Mouse (Mus musculus) midbrain, embryonic 16.5 days (tissue): ENCODE results near the gene Olfr476. TPM values are rescaled to one million over a fixed set of nuclear protein-coding genes. Genes with fewer than 3 reads are reported as not detected.
"Not testable (repeated sequence)": the region's sequence is repeated elsewhere in the genome, so short reads cannot be mapped to it uniquely, and the experiment has no call there.

Experiments used
- ATAC-seq: fragments of 200-750 bp; cut with Nextera tagmentation; 2 replicates; pipeline ENCODE4 v1.8.0; 2017; ENCODE audit warnings: moderate TSS enrichment
- H3K27ac ChIP-seq: fragments of 300-500 bp; sonication (generic); 2 replicates; pipeline ENCODE4 v1.5.1; 2014; ENCODE audit warnings: mild to moderate bottlenecking, low read length, mixed read lengths
- H3K27me3 ChIP-seq: fragments of 300-500 bp; sonication (generic); 2 replicates; pipeline ENCODE4 v1.6.1; 2014; ENCODE audit warnings: low read depth, low read length, mixed read lengths; ENCODE audit not compliant: control insufficient read depth, insufficient read depth
- H3K36me3 ChIP-seq: fragments of 300-500 bp; sonication (generic); 2 replicates; pipeline ENCODE4 v1.6.1; 2014; ENCODE audit warnings: mild to moderate bottlenecking, low read length, moderate library complexity, mixed read lengths; ENCODE audit not compliant: control insufficient read depth, insufficient read depth
- H3K4me1 ChIP-seq: fragments of 300-500 bp; sonication (generic); 2 replicates; pipeline ENCODE4 v1.6.1; 2014; ENCODE audit warnings: mild to moderate bottlenecking, low read length, mixed read lengths; ENCODE audit not compliant: control insufficient read depth, insufficient read depth
- H3K4me2 ChIP-seq: fragments of 300-500 bp; sonication (generic); 2 replicates; pipeline ENCODE4 v1.6.1; 2014; ENCODE audit warnings: mild to moderate bottlenecking, low read length, mixed read lengths
- H3K4me3 ChIP-seq: fragments of 300-500 bp; sonication (generic); 2 replicates; pipeline ENCODE4 v1.5.1; 2014; ENCODE audit warnings: low read depth, mild to moderate bottlenecking, low read length, moderate library complexity, mixed read lengths
- H3K9ac ChIP-seq: fragments of 300-500 bp; sonication (generic); 2 replicates; pipeline ENCODE4 v1.6.1; 2014; ENCODE audit warnings: low read depth, low read length, mixed read lengths
- H3K9me3 ChIP-seq: fragments of 300-500 bp; sonication (generic); replicated peaks from 2 replicates; pipeline ENCODE4 v1.6.1; 2014; ENCODE audit warnings: mild to moderate bottlenecking, low read length, mixed read lengths; ENCODE audit not compliant: control insufficient read depth, poor library complexity, severe bottlenecking
- WGBS: fragments of 180-500 bp; shearing (Covaris S2); extraction: QIAGEN DNeasy Blood & Tissue Kit; methylation state at CpG from one replicate; pipeline ENCODE4 v1.1.7; 2014; 5-methylcytosine and 5-hydroxymethylcytosine counted together
- polyA plus RNA-seq: library from polyadenylated mRNA; unstranded; fragments of >200 nt; fragmentation: Nextera tagmentation; extraction: Ambion mirVana; gene quantifications from 2 replicates; pipeline ENCODE4 v1.2.1, GENCODE M21; 2015

The Olfr476 gene
- polyA plus RNA-seq, result not detected in 2 replicates

- Histone ChIP-seq H3K36me3 (no peaks in the 10 kb centered on the region), H3K4me1 (no peaks in the 10 kb centered on the region), H3K27me3 (no peaks in the 10 kb centered on the region), H3K4me3 (no peak within 1 kb of the TSS), H3K9me3 (no peaks in the 10 kb centered on the region), H3K4me2 (no peak within 1 kb of the TSS), H3K9ac (no peak within 1 kb of the TSS), H3K27ac (no peak within 1 kb of the TSS)
- ATAC-seq, result no peak
- WGBS, result 55% methylated on average over 1 of the region's 1 CpGs
These were observed at the start of gene Olfr476 for GRCm38 (mm10) chr7:107964503-107964902. Gene Olfr476 (plus strand): TSS chr7:107964803.

GRCm38 (mm10) chr7:107930146-107930545, 34.5 kb upstream of the Olfr476 start, which contains the start of gene Olfr473:
Gene Olfr473 (plus strand): TSS chr7:107930446.
- ATAC-seq, result no peak
- WGBS, result 95% methylated on average over 1 of the region's 1 CpGs
- Histone ChIP-seq H3K27me3 (no peaks in the 10 kb centered on the region), H3K9me3 (no peaks in the 10 kb centered on the region), H3K36me3 (no peaks in the 10 kb centered on the region), H3K4me3 (no peak within 1 kb of the TSS), H3K27ac (no peak within 1 kb of the TSS), H3K4me2 (no peak within 1 kb of the TSS), H3K9ac (no peak within 1 kb of the TSS), H3K4me1 (no peaks in the 10 kb centered on the region)

GRCm38 (mm10) chr7:107952539-107952938, 12.1 kb upstream of the Olfr476 start:
- H3K27me3 ChIP-seq, H3K36me3 ChIP-seq, H3K9ac ChIP-seq, H3K27ac ChIP-seq, H3K4me3 ChIP-seq, H3K4me2 ChIP-seq, ATAC-seq, H3K4me1 ChIP-seq, H3K9me3 ChIP-seq: not testable (repeated sequence)
- 98% methylated on average over 12 of the region's 12 CpGs for WGBS

GRCm38 (mm10) chr7:107954343-107954742, 10.3 kb upstream of the Olfr476 start, which contains the start of gene Olfr474:
Gene Olfr474 (plus strand): TSS chr7:107954643.
- no peak for ATAC-seq
- no peaks in the 10 kb centered on the region for H3K9me3 ChIP-seq
- H3K27me3 ChIP-seq, result no peaks in the 10 kb centered on the region
- WGBS, result 85% methylated on average over 1 of the region's 1 CpGs
- H3K4me2 ChIP-seq, result no peak within 1 kb of the TSS
- H3K4me1 ChIP-seq, result no peaks in the 10 kb centered on the region
- H3K4me3 ChIP-seq, result no peak within 1 kb of the TSS
- no peak within 1 kb of the TSS for H3K27ac ChIP-seq
- H3K9ac ChIP-seq, result no peak within 1 kb of the TSS
- H3K36me3 ChIP-seq, result no peaks in the 10 kb centered on the region

- H3K4me3 ChIP-seq, result no peak within 1 kb of the TSS
- no peaks in the 10 kb centered on the region for H3K27me3 ChIP-seq
- no peak within 1 kb of the TSS for H3K27ac ChIP-seq
- no peak within 1 kb of the TSS for H3K4me2 ChIP-seq
- H3K4me1 ChIP-seq, result no peaks in the 10 kb centered on the region
- H3K9ac ChIP-seq, result no peak within 1 kb of the TSS
- ATAC-seq, result no peak
- 76% methylated on average over 2 of the region's 2 CpGs for WGBS
- no peaks in the 10 kb centered on the region for H3K36me3 ChIP-seq
- H3K9me3 ChIP-seq, result no peaks in the 10 kb centered on the region
These were observed 21.8 kb downstream of the Olfr476 start, which contains the start of gene Olfr477 for GRCm38 (mm10) chr7:107986393-107986792. Gene Olfr477 (plus strand): TSS chr7:107986693.

- not testable (repeated sequence) for H3K4me3 ChIP-seq, H3K36me3 ChIP-seq, H3K4me2 ChIP-seq, H3K27ac ChIP-seq, H3K27me3 ChIP-seq, ATAC-seq, H3K4me1 ChIP-seq, H3K9me3 ChIP-seq, H3K9ac ChIP-seq
These were observed 49.7 kb downstream of the Olfr476 start for GRCm38 (mm10) chr7:108014256-108014655.

Other genes starting within 250 kb of the Olfr476 start
- gene Cyb5r2, start 206.8 kb upstream of the Olfr476 start, polyA plus RNA-seq, result 0.30 TPM in 1 of 2 replicates, not detected in the other
- gene Ovch2, start 163.6 kb upstream of the Olfr476 start, polyA plus RNA-seq, result not detected in 2 replicates
- gene Olfr467, start 152.5 kb upstream of the Olfr476 start, polyA plus RNA-seq, result not detected in 2 replicates
- not detected in 2 replicates for gene Olfr469, start 139.3 kb upstream of the Olfr476 start, polyA plus RNA-seq
- gene Olfr470, start 117.3 kb upstream of the Olfr476 start, polyA plus RNA-seq, result not detected in 2 replicates
- gene Olfr472, start 66.9 kb upstream of the Olfr476 start, polyA plus RNA-seq, result not detected in 2 replicates
- not detected in 2 replicates for gene Olfr473, start 34.4 kb upstream of the Olfr476 start, polyA plus RNA-seq
- not detected in 2 replicates for gene Olfr474, start 10.2 kb upstream of the Olfr476 start, polyA plus RNA-seq
- gene Olfr477, start 21.9 kb downstream of the Olfr476 start, polyA plus RNA-seq, result not detected in 2 replicates
- not detected in 2 replicates for gene Olfr478, start 69.2 kb downstream of the Olfr476 start, polyA plus RNA-seq
- not detected in 2 replicates for gene Olfr479, start 85.9 kb downstream of the Olfr476 start, polyA plus RNA-seq
- gene Olfr480, start 102.5 kb downstream of the Olfr476 start, polyA plus RNA-seq, result not detected in 2 replicates
- gene Olfr481, start 115.1 kb downstream of the Olfr476 start, polyA plus RNA-seq, result not detected in 2 replicates
- gene Olfr482, start 132.8 kb downstream of the Olfr476 start, polyA plus RNA-seq, result 0.08 and 0.10 TPM in 2 replicates
- not detected in 2 replicates for gene Olfr483, start 136.0 kb downstream of the Olfr476 start, polyA plus RNA-seq
- not detected in 2 replicates for gene Olfr484, start 162.6 kb downstream of the Olfr476 start, polyA plus RNA-seq
- not detected in 2 replicates for gene Olfr485, start 195.1 kb downstream of the Olfr476 start, polyA plus RNA-seq
- gene Olfr486, start 207.9 kb downstream of the Olfr476 start, polyA plus RNA-seq, result not detected in 2 replicates
- not detected in 2 replicates for gene Olfr487, start 249.8 kb downstream of the Olfr476 start, polyA plus RNA-seq